Mouse (Mus musculus): Measurements from ENCODE around the gene Ssh1. TPM values are rescaled to one million over a fixed set of nuclear protein-coding genes. Genes with fewer than 3 reads are reported as not detected.

Ssh1 gene
- polyA plus RNA-seq, 1 experiment from 2014 or later = 18.8 TPM

- H3K4me3 ChIP-seq = no peak overlapping the region
- no peaks in the 10 kb centered on the region for H3K4me1 ChIP-seq
- ATAC-seq (ENCODE audit: insufficient number of reproducible peaks, insufficient read depth, low FRiP score, low TSS enrichment, low read depth) = no peak
- WGBS = 81% methylated on average over 12 of the region's 12 CpGs
- H3K27me3 ChIP-seq = no peaks in the 10 kb centered on the region
- no peak overlapping the region for H3K9ac ChIP-seq
- no peak overlapping the region for H3K4me2 ChIP-seq
- H3K9me3 ChIP-seq = no peaks in the 10 kb centered on the region
- peaks cover 94% of the 10 kb centered on the region for H3K36me3 ChIP-seq
- no peak overlapping the region for H3K27ac ChIP-seq
These were observed 50.4 kb downstream of the Ssh1 start for GRCm38 (mm10) chr5:113943328-113943727.

DNA sequence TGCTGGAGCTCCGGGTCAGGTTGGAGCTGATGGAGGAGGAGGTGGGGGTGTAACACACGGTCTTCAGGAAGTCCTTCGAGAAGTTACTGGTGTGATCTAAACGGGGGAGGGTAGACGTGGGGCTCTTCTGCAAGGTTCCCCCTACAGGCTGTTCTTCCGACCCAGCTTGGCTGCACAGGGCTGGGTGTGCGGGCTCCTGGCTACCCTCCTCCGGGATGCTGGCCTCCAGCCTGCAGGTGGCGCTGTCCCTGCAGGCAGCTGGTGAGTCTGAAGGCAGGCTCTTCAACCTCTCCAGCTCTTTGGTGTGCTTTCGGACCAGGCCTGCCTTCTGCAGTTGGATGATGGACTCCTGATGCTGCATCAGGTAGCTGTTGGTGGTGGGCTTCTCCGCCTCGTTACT, 51.1 kb downstream of the Ssh1 start:
- no peak for ATAC-seq (ENCODE audit: insufficient number of reproducible peaks, insufficient read depth, low FRiP score, low TSS enrichment, low read depth)
- H3K36me3 ChIP-seq = peaks cover 90% of the 10 kb centered on the region

DNA sequence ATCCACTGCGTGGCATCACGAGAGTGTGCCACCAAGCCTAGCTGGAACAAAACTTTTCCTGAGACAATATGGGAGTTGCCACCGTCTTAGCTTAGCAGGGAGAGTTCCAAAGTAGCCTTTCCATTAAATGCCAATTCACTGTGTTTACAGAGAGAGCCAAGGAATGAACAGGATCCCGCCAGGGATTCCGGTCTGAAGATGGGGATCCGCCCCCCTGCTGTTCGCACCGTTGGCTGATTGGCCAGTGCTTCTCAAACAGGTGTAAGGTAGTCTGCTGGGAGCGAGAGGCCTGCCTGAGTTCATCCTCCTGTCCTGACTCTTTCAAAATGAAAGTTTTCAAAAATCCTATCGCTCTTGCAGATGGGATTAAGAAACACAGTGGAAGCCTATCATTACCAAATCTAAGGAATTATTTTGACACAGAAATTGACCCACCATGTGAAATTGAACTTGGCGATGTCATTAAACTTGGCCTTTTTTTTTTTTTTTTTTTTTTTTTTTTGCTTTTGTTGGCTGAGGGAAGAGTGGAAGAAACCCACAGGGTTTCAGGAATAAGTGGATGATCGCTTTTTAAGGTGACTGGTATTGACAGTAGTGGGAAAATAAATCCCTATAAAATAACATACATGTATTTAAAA, 54.3 kb downstream of the Ssh1 start:
- Histone ChIP-seq H3K36me3 (peaks cover 70% of the 10 kb centered on the region), H3K9me3 (no peaks in the 10 kb centered on the region), H3K4me2 (no peak overlapping the region), H3K27me3 (no peaks in the 10 kb centered on the region), H3K4me1 (0 out of 2 replicates have a peak, but pooled peaks cover 4% of the 10 kb centered on the region), H3K4me3 (no peak overlapping the region), H3K9ac (no peak overlapping the region), H3K27ac (no peak overlapping the region)
- ATAC-seq (ENCODE audit: insufficient number of reproducible peaks, insufficient read depth, low FRiP score, low TSS enrichment, low read depth) = no peak
- 46% methylated on average over 12 of the region's 12 CpGs for WGBS

More for the DNA sequence above, 51.1 kb downstream of the Ssh1 start:
- H3K4me2 ChIP-seq = no peak overlapping the region
- H3K27me3 ChIP-seq = no peaks in the 10 kb centered on the region
- no peak overlapping the region for H3K4me3 ChIP-seq
- no peaks in the 10 kb centered on the region for H3K9me3 ChIP-seq
- H3K27ac ChIP-seq = no peak overlapping the region
- H3K4me1 ChIP-seq = no peaks in the 10 kb centered on the region
- 89% methylated on average over 12 of the region's 12 CpGs for WGBS
- no peak overlapping the region for H3K9ac ChIP-seq

DNA sequence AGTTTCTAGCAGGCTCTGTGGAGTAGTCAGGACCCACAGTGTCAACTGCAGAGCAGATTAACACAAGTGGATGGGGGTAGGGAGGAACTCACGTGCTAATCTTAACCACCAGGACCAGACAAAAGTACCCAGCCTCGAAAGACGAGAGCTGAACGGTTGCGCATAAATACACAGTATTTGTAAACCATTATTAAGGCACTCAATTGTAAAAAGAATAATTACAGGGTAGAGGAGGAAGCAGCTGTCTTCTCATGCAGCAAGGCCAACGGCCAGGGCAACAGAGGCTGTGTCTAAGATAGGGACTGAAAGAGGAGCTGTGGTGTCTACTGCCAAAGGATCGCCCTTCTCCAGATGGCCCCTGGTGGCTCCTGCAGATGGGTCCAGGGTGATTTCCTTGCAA, 56.0 kb downstream of the Ssh1 start:
- 58% methylated on average over 7 of the region's 7 CpGs for WGBS
- Histone ChIP-seq H3K9me3 (no peaks in the 10 kb centered on the region), H3K4me2 (no peak overlapping the region), H3K9ac (no peak overlapping the region), H3K27ac (no peak overlapping the region), H3K4me1 (0 out of 2 replicates have a peak, but pooled peaks cover 8% of the 10 kb centered on the region), H3K4me3 (no peak overlapping the region), H3K27me3 (no peaks in the 10 kb centered on the region), H3K36me3 (peaks cover 52% of the 10 kb centered on the region)
- no peak for ATAC-seq (ENCODE audit: insufficient number of reproducible peaks, insufficient read depth, low FRiP score, low TSS enrichment, low read depth)

DNA sequence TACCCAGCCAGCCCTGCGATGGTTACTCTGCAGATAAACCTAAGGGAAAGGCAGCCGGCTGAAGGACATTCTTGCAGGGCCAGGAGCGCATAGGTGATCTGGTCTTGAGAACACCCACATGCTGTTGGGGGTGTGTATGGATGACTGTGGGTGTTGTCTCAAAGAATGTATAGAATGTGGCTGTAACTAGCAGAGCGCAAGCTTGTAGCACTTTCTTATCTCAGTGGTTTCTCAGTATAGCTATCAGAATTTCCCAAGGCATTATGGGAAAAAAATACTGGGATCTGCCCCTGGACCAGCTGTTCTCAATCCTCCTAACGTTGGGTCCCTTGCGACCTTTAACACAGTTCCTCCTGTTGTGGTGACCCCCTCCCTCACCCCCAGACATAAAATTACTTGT, 59.8 kb downstream of the Ssh1 start:
- ATAC-seq (ENCODE audit: insufficient number of reproducible peaks, insufficient read depth, low FRiP score, low TSS enrichment, low read depth) = no peak
- Histone ChIP-seq H3K36me3 (peaks cover 20% of the 10 kb centered on the region), H3K9ac (no peak overlapping the region), H3K27ac (peak overlapping the region; percentile 13; the same call in 1 of the 2 replicates), H3K4me3 (no peak overlapping the region), H3K27me3 (no peaks in the 10 kb centered on the region), H3K4me2 (no peak overlapping the region), H3K9me3 (no peaks in the 10 kb centered on the region), H3K4me1 (peaks cover 20% of the 10 kb centered on the region)
- 67% methylated on average over 6 of the region's 6 CpGs for WGBS

DNA sequence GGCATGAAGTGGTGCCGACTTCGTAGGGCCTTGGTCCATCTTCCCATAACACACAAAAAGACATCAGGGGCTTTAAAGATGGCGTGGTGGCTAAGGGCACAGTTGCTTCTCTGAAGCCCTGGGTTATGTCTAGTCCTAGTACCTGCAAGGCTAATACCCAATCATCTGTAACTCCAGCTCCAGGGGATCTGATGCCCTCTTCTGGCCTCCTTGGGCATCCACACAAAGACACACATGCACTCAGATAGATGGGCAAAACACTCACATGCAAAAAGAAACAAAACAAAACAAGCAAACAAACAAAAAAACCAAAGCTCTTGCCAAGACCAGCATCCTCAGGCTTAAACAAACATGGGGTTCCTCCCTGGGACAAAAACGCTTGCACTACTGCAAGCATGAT, 60.2 kb downstream of the Ssh1 start:
- no peak overlapping the region for H3K9ac ChIP-seq
- WGBS = 79% methylated on average over 4 of the region's 4 CpGs
- H3K36me3 ChIP-seq = peaks cover 15% of the 10 kb centered on the region
- H3K9me3 ChIP-seq = no peaks in the 10 kb centered on the region
- no peak for ATAC-seq (ENCODE audit: insufficient number of reproducible peaks, insufficient read depth, low FRiP score, low TSS enrichment, low read depth)
- peaks cover 20% of the 10 kb centered on the region for H3K4me1 ChIP-seq
- no peak overlapping the region for H3K4me3 ChIP-seq
- H3K27me3 ChIP-seq = no peaks in the 10 kb centered on the region
- no peak overlapping the region for H3K4me2 ChIP-seq
- H3K27ac ChIP-seq = peak overlapping the region; percentile 13; the same call in 1 of the 2 replicates

- ATAC-seq (ENCODE audit: insufficient number of reproducible peaks, insufficient read depth, low FRiP score, low TSS enrichment, low read depth) = no peak
These were observed 61.4 kb downstream of the Ssh1 start for GRCm38 (mm10) chr5:113932310-113932709.

GRCm38 (mm10) chr5:113930648-113931609, 62.8 kb downstream of the Ssh1 start:
- H3K27ac ChIP-seq = peak overlapping the region; percentile 55; the same call in 1 of the 2 replicates
- 24% methylated on average over 18 of the region's 18 CpGs for WGBS
- H3K9ac ChIP-seq = peak overlapping the region; percentile 44; the same call in 1 of the 2 replicates
- H3K4me3 ChIP-seq = no peak overlapping the region
- H3K9me3 ChIP-seq = peaks cover 4% of the 10 kb centered on the region; the same call in 1 of the 2 replicates
- peaks cover 5% of the 10 kb centered on the region for H3K36me3 ChIP-seq
- H3K4me2 ChIP-seq = peak overlapping the region; percentile 33
- ATAC-seq (ENCODE audit: insufficient number of reproducible peaks, insufficient read depth, low FRiP score, low TSS enrichment, low read depth) = no peak
- H3K27me3 ChIP-seq = no peaks in the 10 kb centered on the region
- H3K4me1 ChIP-seq = peaks cover 20% of the 10 kb centered on the region

More at GRCm38 (mm10) chr5:113932310-113932709, 61.4 kb downstream of the Ssh1 start:
- no peak overlapping the region for H3K9ac ChIP-seq
- H3K27me3 ChIP-seq = no peaks in the 10 kb centered on the region
- H3K4me2 ChIP-seq = no peak overlapping the region
- H3K4me3 ChIP-seq = no peak overlapping the region
- 71% methylated on average over 3 of the region's 3 CpGs for WGBS
- H3K27ac ChIP-seq = no peak overlapping the region; the same call in 1 of the 2 replicates
- H3K36me3 ChIP-seq = peaks cover 8% of the 10 kb centered on the region
- peaks cover 20% of the 10 kb centered on the region for H3K4me1 ChIP-seq
- H3K9me3 ChIP-seq = peaks cover 4% of the 10 kb centered on the region; the same call in 1 of the 2 replicates

DNA sequence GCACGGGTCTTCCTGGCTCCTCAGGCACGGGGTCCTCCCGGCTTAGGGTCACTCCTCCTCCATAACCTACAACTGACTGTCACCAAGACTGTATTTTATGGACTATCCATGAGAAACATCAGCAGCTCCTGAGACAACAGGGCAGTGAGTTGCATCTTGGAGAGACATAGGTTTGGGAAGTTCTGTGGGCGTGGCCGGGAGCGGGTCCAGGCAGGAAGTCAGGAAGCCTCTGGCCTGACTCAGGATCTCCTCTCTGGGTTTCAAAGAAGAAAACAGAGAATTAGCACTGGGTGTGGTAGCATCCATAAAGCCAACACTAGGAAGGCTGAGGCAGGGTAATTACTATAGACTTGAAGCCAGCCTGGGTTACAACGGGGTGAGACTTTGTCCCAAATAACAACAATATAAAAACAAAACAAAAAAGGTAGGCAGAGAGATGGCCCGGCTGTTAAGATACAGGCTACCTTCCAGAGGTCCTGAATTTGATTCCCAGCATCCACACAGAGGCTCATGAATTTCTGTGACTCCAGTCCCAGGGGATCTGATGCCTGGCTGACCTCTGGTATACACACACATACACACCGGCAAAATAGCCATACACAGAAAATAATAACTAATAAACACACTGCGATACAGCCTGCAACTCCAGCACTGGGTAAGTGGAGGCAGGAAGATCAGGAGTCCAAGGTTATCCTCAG, 63.6 kb downstream of the Ssh1 start:
- Histone ChIP-seq H3K9ac (no peak overlapping the region), H3K4me2 (no peak overlapping the region), H3K4me3 (no peak overlapping the region), H3K27ac (no peak overlapping the region), H3K27me3 (no peaks in the 10 kb centered on the region), H3K9me3 (peaks cover 4% of the 10 kb centered on the region; the same call in 1 of the 2 replicates), H3K4me1 (peaks cover 20% of the 10 kb centered on the region), H3K36me3 (no peaks in the 10 kb centered on the region)
- ATAC-seq (ENCODE audit: insufficient number of reproducible peaks, insufficient read depth, low FRiP score, low TSS enrichment, low read depth) = no peak
- 53% methylated on average over 10 of the region's 10 CpGs for WGBS

DNA sequence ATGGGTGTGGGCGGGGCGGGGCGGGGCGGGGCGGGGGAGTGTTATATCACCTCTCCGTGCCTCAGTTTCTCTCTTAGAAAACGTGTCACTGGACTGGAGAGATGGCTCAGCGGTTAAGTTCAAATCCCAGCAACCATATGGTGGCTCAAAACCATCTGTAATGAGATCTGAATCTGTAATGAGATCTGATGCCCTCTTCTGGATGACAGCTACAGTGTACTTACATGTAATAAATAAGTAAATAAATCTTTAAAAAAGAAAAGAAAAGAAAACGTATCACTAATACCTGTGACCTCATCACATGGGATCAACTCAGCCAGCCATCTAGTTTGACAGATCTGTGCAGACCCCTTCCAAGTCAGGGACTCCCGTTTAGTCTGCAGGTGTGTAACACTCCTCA, 64.2 kb downstream of the Ssh1 start:
- Histone ChIP-seq H3K9ac (no peak overlapping the region), H3K27me3 (no peaks in the 10 kb centered on the region), H3K4me2 (no peak overlapping the region), H3K9me3 (peaks cover 4% of the 10 kb centered on the region; the same call in 1 of the 2 replicates), H3K4me3 (no peak overlapping the region), H3K4me1 (peaks cover 17% of the 10 kb centered on the region), H3K27ac (no peak overlapping the region), H3K36me3 (no peaks in the 10 kb centered on the region)
- ATAC-seq (ENCODE audit: insufficient number of reproducible peaks, insufficient read depth, low FRiP score, low TSS enrichment, low read depth) = no peak
- 61% methylated on average over 10 of the region's 10 CpGs for WGBS

DNA sequence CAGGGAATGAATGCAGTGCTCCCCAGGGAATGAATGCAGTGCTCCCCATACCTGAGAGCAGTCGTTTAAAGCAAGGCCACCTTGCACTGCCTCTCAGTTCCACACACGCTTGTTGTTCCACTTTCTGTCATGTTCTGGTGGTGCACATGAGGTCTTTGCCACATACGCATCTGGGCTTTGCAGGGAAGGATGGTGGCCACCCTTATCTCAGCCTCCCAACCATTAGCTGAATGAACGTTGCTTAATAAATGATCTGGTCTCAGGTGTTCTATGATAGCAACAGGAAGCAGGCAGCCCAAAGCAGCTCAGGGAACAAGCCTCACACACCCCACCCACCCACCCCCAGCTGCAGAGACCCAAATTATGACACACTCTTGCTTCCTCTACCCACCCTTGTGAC, 69.1 kb downstream of the Ssh1 start:
- 81% methylated on average over 4 of the region's 4 CpGs for WGBS
- H3K9ac ChIP-seq = no peak overlapping the region
- no peaks in the 10 kb centered on the region for H3K27me3 ChIP-seq
- H3K27ac ChIP-seq = no peak overlapping the region
- H3K9me3 ChIP-seq = peaks cover 4% of the 10 kb centered on the region; the same call in 1 of the 2 replicates
- no peak overlapping the region for H3K4me2 ChIP-seq
- ATAC-seq (ENCODE audit: insufficient number of reproducible peaks, insufficient read depth, low FRiP score, low TSS enrichment, low read depth) = no peak
- H3K36me3 ChIP-seq = no peaks in the 10 kb centered on the region
- peaks cover 5% of the 10 kb centered on the region; the same call in 1 of the 2 replicates for H3K4me1 ChIP-seq
- no peak overlapping the region for H3K4me3 ChIP-seq
